Mouse (Mus musculus): ENCODE results near the gene Nup188. TPM values are rescaled to one million over a fixed set of nuclear protein-coding genes. Genes with fewer than 3 reads are reported as not detected.

The Nup188 gene
- polyA plus RNA-seq (2012; fragmentation: generic; extraction: Trizol) = 10 to 100 TPM; 20.9 to 25.4 TPM

GRCm38 (mm10) chr2:30286192-30287026 is at the start of gene Nup188, which contains the start of gene Dolk:
TSS of gene Nup188 (plus strand) at chr2:30286397.
TSS of gene Dolk (minus strand) at chr2:30286334.

GRCm38 (mm10) chr2:30237199-30237880 is 48.9 kb upstream of the Nup188 start, which contains the start of gene Lrrc8a:
TSS of gene Lrrc8a (plus strand) at chr2:30237715.

GRCm38 (mm10) chr2:30240267-30240666 is 45.9 kb upstream of the Nup188 start, which contains the start of gene Gm28035:
TSS of gene Gm28035 (plus strand) at chr2:30240567.

GRCm38 (mm10) chr2:30265767-30266253 is 20.4 kb upstream of the Nup188 start, which contains the start of gene Phyhd1:
TSS of gene Phyhd1 (plus strand) at chr2:30266203.

GRCm38 (mm10) chr2:30280743-30281142 is 5.5 kb upstream of the Nup188 start, which contains the start of gene Gm28038:
TSS of gene Gm28038 (plus strand) at chr2:30281043.

GRCm38 (mm10) chr2:30358533-30359531 is 72.6 kb downstream of the Nup188 start, which contains the start of gene Sh3glb2:
TSS of gene Sh3glb2 (minus strand) at chr2:30359337.

GRCm38 (mm10) chr2:30363773-30364650 is 77.8 kb downstream of the Nup188 start, which contains the start of gene Miga2:
TSS of gene Miga2 (plus strand) at chr2:30364233.

GRCm38 (mm10) chr2:30392114-30392576 is 105.9 kb downstream of the Nup188 start, which contains the start of gene Dolpp1:
TSS of gene Dolpp1 (plus strand) at chr2:30392254.

Other genes starting within 250 kb of the Nup188 start
- gene Wdr34, start 237.5 kb upstream of the Nup188 start, polyA plus RNA-seq (2012; fragmentation: generic; extraction: Trizol) = 10 to 100 TPM; 24.5 to 44.4 TPM
- gene Set, start 229.0 kb upstream of the Nup188 start, polyA plus RNA-seq (2012; fragmentation: generic; extraction: Trizol) = 10 to 100 TPM; 40.5 to 75.5 TPM
- 10 to 100 TPM in 1 of 2 experiments, 1 to 10 TPM in 1; 4.4 to 10.5 TPM for gene Pkn3, start 208.7 kb upstream of the Nup188 start, polyA plus RNA-seq (2012; fragmentation: generic; extraction: Trizol)
- gene Zdhhc12, start 192.7 kb upstream of the Nup188 start, polyA plus RNA-seq (2012; fragmentation: generic; extraction: Trizol) = 10 to 100 TPM; 14.7 to 19.7 TPM
- 10 to 100 TPM in 1 of 2 experiments, 1 to 10 TPM in 1; 4.4 to 21.5 TPM for gene Zer1, start 161.8 kb upstream of the Nup188 start, polyA plus RNA-seq (2012; fragmentation: generic; extraction: Trizol)
- gene Tbc1d13, start 152.7 kb upstream of the Nup188 start, polyA plus RNA-seq (2012; fragmentation: generic; extraction: Trizol) = 10 to 100 TPM; 13.9 to 25.8 TPM
- gene Endog, start 114.9 kb upstream of the Nup188 start, polyA plus RNA-seq (2012; fragmentation: generic; extraction: Trizol) = 10 to 100 TPM; 10.4 to 13.7 TPM
- gene Spout1, start 107.9 kb upstream of the Nup188 start, polyA plus RNA-seq (2012; fragmentation: generic; extraction: Trizol) = 10 to 100 TPM; 26.1 to 26.9 TPM
- gene Kyat1, start 80.5 kb upstream of the Nup188 start, polyA plus RNA-seq (2012; fragmentation: generic; extraction: Trizol) = 1 to 10 TPM; 1.1 to 5.2 TPM
- 10 to 100 TPM in 1 of 2 experiments, 1 to 10 TPM in 1; 3.1 to 16.0 TPM for gene Lrrc8a, start 48.7 kb upstream of the Nup188 start, polyA plus RNA-seq (2012; fragmentation: generic; extraction: Trizol)
- gene Gm28035, start 45.8 kb upstream of the Nup188 start, polyA plus RNA-seq (2012; fragmentation: generic; extraction: Trizol) = under 1 TPM in 1 of 2 experiments, not detected in 1; 0.93 TPM
- 10 to 100 TPM in 1 of 2 experiments, 1 to 10 TPM in 1; 1.5 to 68.0 TPM for gene Phyhd1, start 20.2 kb upstream of the Nup188 start, polyA plus RNA-seq (2012; fragmentation: generic; extraction: Trizol)
- under 1 TPM in 1 of 2 experiments, not detected in 1; 0.13 TPM for gene Gm28038, start 5.4 kb upstream of the Nup188 start, polyA plus RNA-seq (2012; fragmentation: generic; extraction: Trizol)
- 10 to 100 TPM; 17.9 to 22.9 TPM for gene Dolk, start 63 bp upstream of the Nup188 start, polyA plus RNA-seq (2012; fragmentation: generic; extraction: Trizol)
- gene Sh3glb2, start 72.9 kb downstream of the Nup188 start, polyA plus RNA-seq (2012; fragmentation: generic; extraction: Trizol) = 10 to 100 TPM; 66.1 to 76.8 TPM
- 10 to 100 TPM; 11.1 to 13.4 TPM for gene Miga2, start 77.8 kb downstream of the Nup188 start, polyA plus RNA-seq (2012; fragmentation: generic; extraction: Trizol)
- gene Dolpp1, start 105.9 kb downstream of the Nup188 start, polyA plus RNA-seq (2012; fragmentation: generic; extraction: Trizol) = 10 to 100 TPM in 1 of 2 experiments, 1 to 10 TPM in 1; 6.2 to 11.9 TPM
- 10 to 100 TPM; 18.0 to 41.9 TPM for gene Crat, start 129.4 kb downstream of the Nup188 start, polyA plus RNA-seq (2012; fragmentation: generic; extraction: Trizol)
- gene Ptpa, start 129.6 kb downstream of the Nup188 start, polyA plus RNA-seq (2012; fragmentation: generic; extraction: Trizol) = 100 to 1,000 TPM; 190 to 281 TPM
- 10 to 100 TPM; 57.3 to 74.9 TPM for gene Ier5l, start 187.8 kb downstream of the Nup188 start, polyA plus RNA-seq (2012; fragmentation: generic; extraction: Trizol)

All from C3H10T1/2 (cell line).